Mouse (Mus musculus) bone marrow, adult 2 months (tissue): Measurements from ENCODE around the gene Ccnt1. TPM values are rescaled to one million over a fixed set of nuclear protein-coding genes. Genes with fewer than 3 reads are reported as not detected.

ENCODE experiments used
- H3K27ac ChIP-seq: fragments of 200-500 bp; 2 replicates; pipeline ENCODE4 v1.5.1; 2012; ENCODE audit warnings: low read depth, mild to moderate bottlenecking, control low read depth, inconsistent platforms, low read length; ENCODE audit not compliant: control insufficient read depth, poor library complexity, insufficient read depth
- H3K4me1 ChIP-seq: fragments of 200-500 bp; 2 replicates; pipeline ENCODE4 v1.6.1; 2011; ENCODE audit warnings: low read length; ENCODE audit not compliant: control insufficient read depth, insufficient read depth
- H3K4me3 ChIP-seq: fragments of 200-500 bp; replicated peaks from 2 replicates; pipeline ENCODE3; 2011; ENCODE audit warnings: mild to moderate bottlenecking, low read depth, low read length, control low read depth; ENCODE audit not compliant: control insufficient read depth
- CTCF ChIP-seq: fragments of 200-500 bp; IDR thresholded peaks from 2 replicates; pipeline ENCODE4 v1.5.1; 2011; ENCODE audit warnings: low read length, control low read depth; ENCODE audit not compliant: control insufficient read depth, insufficient read depth
- POLR2A ChIP-seq: fragments of 200-500 bp; IDR thresholded peaks from 2 replicates; pipeline ENCODE4 v1.6.1; 2011; ENCODE audit warnings: low read depth, mild to moderate bottlenecking, control low read depth, low read length, borderline replicate concordance; ENCODE audit not compliant: control insufficient read depth
- WGBS: fragments of 180-500 bp; shearing (Covaris S2); methylation state at CpG from one replicate; pipeline ENCODE4 v1.1.7; 2018; 5-methylcytosine and 5-hydroxymethylcytosine counted together
- polyA plus RNA-seq: library from polyadenylated mRNA; stranded (reverse); fragments of >200 nt; gene quantifications from 2 replicates; pipeline ENCODE4 v1.2.4, GENCODE M21; 2011; ENCODE audit warnings: low replicate concordance; ENCODE audit not compliant: missing spikeins, insufficient read depth, insufficient read length

Gene Ccnt1
- polyA plus RNA-seq, 1 experiment: 31.3 TPM

- H3K4me1 ChIP-seq: no peaks in the 10 kb centered on the region
- H3K4me3 ChIP-seq: peak within 1 kb of the TSS; percentile 80
- TF ChIP-seq POLR2A: no peak
- no peak for TF ChIP-seq CTCF
- WGBS: 1% methylated on average over 73 of the region's 75 CpGs
- H3K27ac ChIP-seq: peak within 1 kb of the TSS; percentile 84
Observed at GRCm38 (mm10) chr15:98609331-98610130, 38.8 kb upstream of the Ccnt1 start, which contains the start of gene Adcy6. TSS of gene Adcy6 (minus strand) at chr15:98610076.

- WGBS: under 1% methylated on average over 12 of the region's 26 CpGs
- TF ChIP-seq POLR2A (peak; percentile 35; the same call in 1 of the 2 replicates), CTCF (no peak)
- Histone ChIP-seq H3K4me3 (peak overlapping the region; percentile 80), H3K4me1 (peaks cover 1% of the 10 kb centered on the region), H3K27ac (peak overlapping the region; percentile 84)
Observed at GRCm38 (mm10) chr15:98608784-98609250, 38.1 kb upstream of the Ccnt1 start.

- 19% methylated on average over 10 of the region's 10 CpGs for WGBS
- TF ChIP-seq POLR2A: no peak
- TF ChIP-seq CTCF: no peak
- Histone ChIP-seq H3K4me1 (peaks cover 4% of the 10 kb centered on the region), H3K4me3 (peak overlapping the region; percentile 80), H3K27ac (peak overlapping the region; percentile 84)
Observed at GRCm38 (mm10) chr15:98608058-98608783, 37.5 kb upstream of the Ccnt1 start.

- 59% methylated on average over 4 of the region's 4 CpGs for WGBS
- Histone ChIP-seq H3K4me1 (peaks cover 4% of the 10 kb centered on the region), H3K27ac (peak overlapping the region; percentile 84), H3K4me3 (peak overlapping the region; percentile 54)
- TF ChIP-seq POLR2A: no peak
- no peak for TF ChIP-seq CTCF
Observed at GRCm38 (mm10) chr15:98607557-98607956, 36.8 kb upstream of the Ccnt1 start.

GRCm38 (mm10) chr15:98606739-98607138 lies 36.0 kb upstream of the Ccnt1 start:
- H3K4me1 ChIP-seq: peaks cover 4% of the 10 kb centered on the region
- WGBS: 65% methylated on average over 9 of the region's 9 CpGs
- H3K4me3 ChIP-seq: peak overlapping the region; percentile 28
- peak overlapping the region; percentile 84 for H3K27ac ChIP-seq
- TF ChIP-seq POLR2A (no peak), CTCF (no peak)

- peaks cover 4% of the 10 kb centered on the region for H3K4me1 ChIP-seq
- TF ChIP-seq CTCF: no peak
- TF ChIP-seq POLR2A: no peak
- peak overlapping the region; percentile 53 for H3K4me3 ChIP-seq
- peak overlapping the region; percentile 84 for H3K27ac ChIP-seq
- WGBS: 62% methylated on average over 12 of the region's 12 CpGs
Observed at GRCm38 (mm10) chr15:98606051-98606536, 35.4 kb upstream of the Ccnt1 start.

GRCm38 (mm10) chr15:98604041-98604575 lies 33.4 kb upstream of the Ccnt1 start:
- H3K4me3 ChIP-seq: no peak overlapping the region
- H3K4me1 ChIP-seq: peaks cover 4% of the 10 kb centered on the region
- TF ChIP-seq POLR2A (no peak), CTCF (no peak)
- peak overlapping the region; percentile 85; the same call in 1 of the 2 replicates for H3K27ac ChIP-seq
- WGBS: 94% methylated on average over 24 of the region's 24 CpGs

- WGBS: 58% methylated on average over 4 of the region's 4 CpGs
- Histone ChIP-seq H3K4me1 (peaks cover 4% of the 10 kb centered on the region), H3K4me3 (peak overlapping the region; percentile 66), H3K27ac (peak overlapping the region; percentile 85)
- TF ChIP-seq CTCF: no peak
- no peak for TF ChIP-seq POLR2A
Observed at GRCm38 (mm10) chr15:98602921-98603458, 32.3 kb upstream of the Ccnt1 start.
